Mouse (Mus musculus) liver, adult 2 months (tissue): ENCODE results near the gene Scgb1b30.

Experiments
- CTCF ChIP-seq: fragments of 200-500 bp; IDR thresholded peaks from 2 replicates; pipeline ENCODE4 v1.5.1; 2011; ENCODE audit warnings: low read depth, low read length, control low read depth
- POLR2A ChIP-seq: fragments of 200-500 bp; IDR thresholded peaks from 2 replicates; pipeline ENCODE4 v1.6.1; 2011; ENCODE audit warnings: low read length, control low read depth; ENCODE audit not compliant: insufficient read depth; ENCODE audit errors: extremely low read depth

DNA sequence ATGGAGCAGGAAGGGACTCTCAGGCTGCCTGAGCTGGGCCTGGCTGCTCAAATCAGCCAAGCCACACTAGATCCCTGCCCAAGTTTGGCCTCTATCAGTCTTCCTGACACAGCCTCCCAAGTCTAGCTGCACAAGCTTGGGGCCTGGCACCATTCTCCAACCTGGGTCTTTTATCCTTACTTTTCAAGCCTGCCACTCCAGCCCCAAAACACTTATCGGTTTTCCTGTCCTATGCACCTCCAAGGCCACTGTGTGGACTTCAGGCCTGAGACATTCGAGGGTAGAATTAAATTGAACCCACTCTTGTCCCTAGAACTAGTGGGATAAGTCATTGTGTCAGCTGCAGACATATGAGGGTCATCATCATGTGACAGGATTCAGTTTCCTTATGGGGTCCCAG, 4.8 kb downstream of the Scgb1b30 start:
- TF ChIP-seq POLR2A (no peak), CTCF (no peak)
